Mouse (Mus musculus) mammary gland, adult 2 months (tissue): Measurements from ENCODE around the gene H2-DMa. TPM values are rescaled to one million over a fixed set of nuclear protein-coding genes. Genes with fewer than 3 reads are reported as not detected.

Source experiments
- polyA plus RNA-seq: library from polyadenylated mRNA; depleted of rRNA; stranded (reverse); fragments of >200 nt; gene quantifications from 2 replicates; pipeline ENCODE4 v1.2.3, GENCODE M21; 2012; ENCODE audit warnings: low replicate concordance; rRNA removed

H2-DMa gene
- polyA plus RNA-seq, result 180 and 191 TPM in 2 replicates

DNA sequence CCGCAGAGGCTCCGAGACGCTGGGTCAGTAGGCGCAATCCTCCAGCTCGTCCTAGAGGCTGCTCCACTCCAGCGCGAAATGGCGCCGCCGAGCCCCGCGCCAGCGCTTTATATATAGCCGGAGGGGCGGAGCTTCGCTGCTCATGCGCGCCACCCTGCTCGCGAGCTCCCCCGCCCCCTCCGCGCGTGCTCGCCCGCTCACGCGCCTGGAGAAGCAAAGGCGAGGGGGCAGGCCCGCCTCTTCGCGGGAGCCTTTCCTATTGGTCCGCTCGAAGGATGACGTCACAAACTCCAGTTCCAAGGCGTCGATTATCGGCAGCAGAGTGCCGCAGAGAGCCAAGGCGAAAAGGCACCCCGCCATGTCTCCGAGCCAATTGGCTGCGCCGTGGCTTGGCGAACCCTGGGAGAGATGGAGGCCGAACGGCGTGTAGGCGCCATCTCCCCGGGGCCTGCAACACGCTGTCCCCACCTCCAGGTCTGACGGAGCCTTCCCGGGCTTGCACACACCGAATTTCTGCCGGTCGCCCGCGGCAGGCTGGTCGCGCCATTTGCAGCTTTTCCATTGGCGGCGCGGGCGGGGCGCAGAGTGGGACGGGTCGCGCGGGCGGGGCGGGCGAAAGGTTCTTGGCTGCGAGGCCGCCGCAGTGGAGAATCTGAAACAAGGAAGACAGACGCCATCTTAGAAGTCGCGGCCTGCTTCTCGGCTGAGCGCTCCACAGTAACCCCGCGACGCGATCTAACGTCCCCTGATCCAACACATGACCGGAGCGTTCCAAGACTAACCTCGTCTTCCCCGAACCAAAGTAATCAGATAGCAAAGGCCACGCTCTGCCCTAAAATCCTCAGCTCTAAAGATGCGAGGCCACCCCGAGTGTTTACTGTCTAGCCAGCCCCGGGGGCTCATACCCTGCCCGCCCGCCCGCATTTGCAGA, at the start of gene H2-DMa:
H2-DMa (plus strand) TSS at position 293 of the 931 bp plus-strand sequence.

DNA sequence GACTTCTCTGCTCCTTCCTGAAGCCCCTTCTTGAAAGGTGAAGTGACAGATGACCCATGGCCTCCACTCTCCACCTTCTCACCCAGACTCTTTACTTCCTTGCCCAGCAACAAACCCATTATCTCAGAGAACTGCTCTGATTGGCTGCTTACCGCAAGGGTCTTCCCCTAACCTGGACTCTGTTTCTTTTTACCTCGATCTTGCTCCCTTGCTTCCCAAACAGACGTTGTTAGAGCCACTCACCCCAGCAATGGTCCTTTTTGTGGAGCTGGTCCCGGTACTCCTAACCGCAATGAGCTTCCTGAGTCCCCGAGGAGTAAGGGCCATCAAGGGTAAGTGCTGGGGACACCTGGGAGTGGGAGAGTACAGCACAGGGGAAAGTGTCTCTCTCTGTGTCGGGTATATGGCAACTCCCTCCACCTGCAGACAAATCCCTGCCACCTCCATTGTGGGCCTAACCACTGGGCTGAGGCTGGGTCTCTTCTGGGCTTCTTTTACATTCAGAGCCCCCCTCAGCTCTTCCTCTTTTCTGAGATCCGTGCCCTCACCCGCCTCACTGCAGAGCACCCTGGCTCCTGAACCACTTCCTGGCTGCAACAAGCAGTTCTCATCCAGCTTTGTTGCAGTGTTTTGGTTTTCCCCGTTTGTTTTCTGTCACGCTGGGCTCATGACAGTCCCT, 27.0 kb upstream of the H2-DMa start, which contains the start of gene H2-Oa:
H2-Oa (plus strand) TSS at position 144 of the 679 bp plus-strand sequence.

DNA sequence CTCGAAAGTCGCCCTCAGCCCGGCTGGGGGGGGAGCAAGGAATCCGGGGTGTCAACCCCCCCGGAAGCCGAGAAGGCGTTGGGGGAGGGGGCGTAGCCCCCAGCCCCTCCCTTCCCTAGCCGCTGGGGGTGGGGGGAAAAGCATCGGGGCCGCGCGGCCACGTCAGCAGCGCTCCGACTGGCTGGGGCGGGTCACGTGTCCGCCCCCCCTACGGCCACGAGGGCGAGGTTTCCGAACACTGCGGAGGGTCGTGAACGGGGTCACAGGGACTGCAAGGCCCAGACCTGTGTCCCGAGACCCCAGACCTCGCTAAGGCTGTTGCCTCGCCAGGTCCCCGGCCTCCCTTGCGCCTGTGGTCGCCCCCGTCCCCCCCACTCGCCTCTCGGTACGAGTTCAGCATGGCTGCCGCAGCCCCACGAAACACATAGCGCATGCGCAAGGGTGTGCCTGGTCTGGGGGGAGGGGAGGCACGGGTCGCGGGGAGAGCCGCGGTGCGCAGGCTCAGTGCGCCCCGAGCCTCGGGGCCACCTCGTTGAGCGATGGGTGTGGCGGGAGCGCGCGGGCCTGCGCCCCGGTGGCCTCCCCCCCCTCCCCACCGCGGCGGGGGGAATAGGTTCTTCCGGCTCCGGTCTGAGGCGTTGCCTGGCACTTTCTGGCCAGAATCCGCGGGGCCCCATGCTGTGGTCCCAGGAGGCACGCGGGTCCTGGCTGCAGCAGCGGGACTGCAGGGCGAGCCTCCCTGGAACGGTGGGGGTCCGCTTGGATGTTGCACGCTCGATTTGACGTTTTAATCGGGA, 3.0 kb downstream of the H2-DMa start, which contains the start of gene Brd2:
Brd2 (minus strand) TSS at position 447 of the 797 bp plus-strand sequence.

DNA sequence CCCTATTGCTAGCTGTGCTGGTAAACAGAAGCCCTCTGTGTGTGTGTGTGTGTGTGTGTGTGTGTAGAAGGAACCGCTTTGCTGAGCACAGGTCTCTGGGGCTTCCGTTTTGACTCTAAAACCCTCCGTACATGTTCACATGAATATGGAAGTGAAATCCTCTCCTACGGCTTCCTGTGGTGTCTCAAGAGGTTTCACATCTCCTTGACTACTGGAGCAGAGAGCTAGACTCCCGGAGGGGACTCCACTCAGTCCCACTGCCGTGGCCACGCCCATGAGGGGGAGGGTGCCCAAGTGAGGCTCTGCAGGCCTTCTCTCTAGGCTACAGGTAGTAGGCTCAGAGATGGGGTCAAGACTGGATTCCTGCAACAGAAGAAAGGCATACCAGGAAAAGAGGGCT, 23.7 kb downstream of the H2-DMa start, which contains the start of gene H2-DMb2:
H2-DMb2 (plus strand) TSS at position 275 of the 400 bp plus-strand sequence.

DNA sequence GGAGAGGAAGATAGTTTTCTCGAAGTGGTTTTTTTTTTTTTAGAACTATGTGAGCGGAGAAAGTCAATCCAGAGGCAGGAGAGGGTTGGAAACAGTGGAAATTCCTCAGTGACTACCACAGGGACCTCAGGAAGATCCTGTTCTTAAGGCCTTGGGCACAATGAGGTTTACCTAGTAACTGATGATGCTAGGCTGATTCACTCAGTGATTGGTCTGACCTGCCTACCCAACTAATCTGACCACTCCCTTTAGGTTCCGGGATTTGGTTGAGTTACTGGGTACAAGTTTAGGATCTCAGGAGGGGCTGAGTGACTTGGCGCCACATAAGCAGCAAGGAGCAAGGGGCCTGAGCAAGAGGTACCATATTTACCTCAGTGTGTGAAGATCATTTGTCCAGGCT, 33.6 kb downstream of the H2-DMa start, which contains the start of gene H2-DMb1:
H2-DMb1 (plus strand) TSS at position 150 of the 400 bp plus-strand sequence.

DNA sequence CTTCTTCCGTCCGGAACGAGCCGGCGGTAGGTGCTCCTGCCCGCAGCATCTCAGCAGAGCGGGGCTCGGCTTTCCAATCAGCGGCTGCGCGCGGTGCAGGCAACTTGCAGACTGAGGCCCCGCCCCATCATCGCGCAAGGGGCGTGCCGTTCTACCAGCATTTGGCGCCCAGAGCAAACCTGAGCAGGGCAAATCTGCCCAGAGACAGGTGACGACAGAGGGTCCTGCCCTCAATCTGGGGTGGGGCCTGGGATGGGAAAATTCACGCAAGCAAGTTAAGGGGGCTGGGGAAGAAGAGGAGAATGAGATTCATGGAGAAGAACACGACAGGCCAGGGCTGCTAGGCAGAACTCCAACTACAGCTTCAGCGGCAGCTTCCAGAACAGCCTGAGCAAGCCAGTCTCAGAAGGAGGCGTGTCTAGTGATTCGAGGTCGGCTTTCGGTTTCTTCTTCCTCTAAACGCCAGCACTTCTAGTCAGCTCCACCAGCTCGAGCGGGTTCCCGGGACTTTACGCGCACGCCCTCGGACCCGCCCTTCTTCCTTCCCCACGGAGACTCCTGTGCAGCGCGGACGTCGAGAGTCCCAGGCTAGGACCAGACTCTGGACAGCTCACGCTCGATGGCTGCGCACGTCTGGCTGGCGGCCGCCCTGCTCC, 68.0 kb downstream of the H2-DMa start, which contains the start of the genes Tap1 and Psmb9:
Tap1 (plus strand) TSS at position 293 of the 656 bp plus-strand sequence.
Psmb9 (minus strand) TSS at position 504 of the 656 bp plus-strand sequence.

Other genes starting within 250 kb of the H2-DMa start
- gene Gm7029, start 245.7 kb upstream of the H2-DMa start, polyA plus RNA-seq, result not detected in 2 replicates
- 2.1 and 4.2 TPM in 2 replicates for gene Kifc1, start 228.9 kb upstream of the H2-DMa start, polyA plus RNA-seq
- gene Platr17, start 214.4 kb upstream of the H2-DMa start, polyA plus RNA-seq, result 0.93 and 1.6 TPM in 2 replicates
- 64.8 and 67.0 TPM in 2 replicates for gene Daxx, start 210.1 kb upstream of the H2-DMa start, polyA plus RNA-seq
- 238 and 378 TPM in 2 replicates for gene Tapbp, start 203.6 kb upstream of the H2-DMa start, polyA plus RNA-seq
- 72.4 and 116 TPM in 2 replicates for gene Zbtb22, start 203.6 kb upstream of the H2-DMa start, polyA plus RNA-seq
- gene Rgl2, start 190.0 kb upstream of the H2-DMa start, polyA plus RNA-seq, result 255 and 438 TPM in 2 replicates
- 12.4 and 16.1 TPM in 2 replicates for gene Pfdn6, start 179.2 kb upstream of the H2-DMa start, polyA plus RNA-seq
- 18.2 and 23.7 TPM in 2 replicates for gene Wdr46, start 178.9 kb upstream of the H2-DMa start, polyA plus RNA-seq
- 9.8 and 25.7 TPM in 2 replicates for gene B3galt4, start 168.1 kb upstream of the H2-DMa start, polyA plus RNA-seq
- 68.7 and 74.9 TPM in 2 replicates for gene Vps52, start 163.7 kb upstream of the H2-DMa start, polyA plus RNA-seq
- 283 and 376 TPM in 2 replicates for gene Rps18, start 163.5 kb upstream of the H2-DMa start, polyA plus RNA-seq
- 6,978 and 9,315 TPM in 2 replicates for gene H2-K1, start 119.2 kb upstream of the H2-DMa start, polyA plus RNA-seq
- 29.1 and 42.5 TPM in 2 replicates for gene Ring1, start 94.9 kb upstream of the H2-DMa start, polyA plus RNA-seq
- gene H2-Ke6, start 91.5 kb upstream of the H2-DMa start, polyA plus RNA-seq, result 89.2 and 219 TPM in 2 replicates
- gene Slc39a7, start 87.9 kb upstream of the H2-DMa start, polyA plus RNA-seq, result 148 and 187 TPM in 2 replicates
- 62.9 and 110 TPM in 2 replicates for gene Rxrb, start 87.7 kb upstream of the H2-DMa start, polyA plus RNA-seq
- gene Col11a2, start 80.1 kb upstream of the H2-DMa start, polyA plus RNA-seq, result 1.8 and 4.3 TPM in 2 replicates
- 59.6 and 112 TPM in 2 replicates for gene H2-Oa, start 27.2 kb upstream of the H2-DMa start, polyA plus RNA-seq
- gene Brd2, start 3.1 kb downstream of the H2-DMa start, polyA plus RNA-seq, result 112 and 199 TPM in 2 replicates
- 125 and 219 TPM in 2 replicates for gene H2-DMb2, start 23.8 kb downstream of the H2-DMa start, polyA plus RNA-seq
- 243 and 276 TPM in 2 replicates for gene H2-DMb1, start 33.5 kb downstream of the H2-DMa start, polyA plus RNA-seq
- gene Tap1, start 68.0 kb downstream of the H2-DMa start, polyA plus RNA-seq, result 81.6 and 135 TPM in 2 replicates
- gene Psmb9, start 68.2 kb downstream of the H2-DMa start, polyA plus RNA-seq, result 108 and 188 TPM in 2 replicates
- 204 and 242 TPM in 2 replicates for gene Psmb8, start 78.2 kb downstream of the H2-DMa start, polyA plus RNA-seq
- 74.2 and 121 TPM in 2 replicates for gene Tap2, start 84.0 kb downstream of the H2-DMa start, polyA plus RNA-seq
- 117 and 123 TPM in 2 replicates for gene H2-Ob, start 119.4 kb downstream of the H2-DMa start, polyA plus RNA-seq
- 2,992 and 3,635 TPM in 2 replicates for gene H2-Ab1, start 138.1 kb downstream of the H2-DMa start, polyA plus RNA-seq
- 1,227 and 1,651 TPM in 2 replicates for gene H2-Aa, start 168.3 kb downstream of the H2-DMa start, polyA plus RNA-seq
- gene H2-Eb1, start 186.3 kb downstream of the H2-DMa start, polyA plus RNA-seq, result 606 and 611 TPM in 2 replicates
- gene H2-Eb2, start 206.1 kb downstream of the H2-DMa start, polyA plus RNA-seq, result 4.9 and 5.3 TPM in 2 replicates
- gene Btnl2, start 235.3 kb downstream of the H2-DMa start, polyA plus RNA-seq, result 1.8 and 3.7 TPM in 2 replicates